Mouse (Mus musculus): ENCODE measurements around the gene Nfrkb. TPM values are rescaled to one million over a fixed set of nuclear protein-coding genes. Genes with fewer than 3 reads are reported as not detected.
A peak's percentile ranks its signal among the peaks of the same experiment; 100 is the strongest.

Nfrkb gene
- polyA plus RNA-seq, 1 experiment from 2014 or later, result 34.5 TPM

DNA sequence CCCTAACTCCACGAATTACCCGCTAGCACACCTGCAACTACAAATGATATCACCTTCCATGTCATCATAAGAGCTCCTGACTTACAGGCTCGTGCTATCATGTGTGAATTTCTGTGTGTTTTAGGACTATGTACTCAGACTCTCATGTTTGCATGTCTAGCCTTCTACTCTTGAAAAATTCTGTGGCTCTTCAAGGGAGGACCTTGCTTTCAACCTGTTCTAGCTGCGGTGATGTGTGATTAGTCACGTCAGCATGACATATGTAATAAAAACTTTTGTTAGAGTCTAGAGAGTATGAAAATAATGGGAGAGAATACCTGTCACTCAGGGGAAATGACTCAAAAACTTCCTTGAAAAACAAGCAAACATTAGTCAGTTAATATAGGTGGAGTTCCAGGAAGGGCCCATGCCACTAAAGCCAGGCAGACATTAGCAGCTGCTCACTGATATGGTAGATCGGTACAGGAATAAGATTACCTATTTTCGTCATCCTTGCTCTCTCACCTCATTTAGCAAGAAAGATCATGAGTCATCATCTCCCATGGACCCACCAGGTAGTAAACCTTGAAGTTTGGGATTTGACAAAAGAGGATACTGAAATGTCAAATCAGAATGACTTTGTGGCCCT is 63.3 kb downstream of the Nfrkb start:
- H3K9ac ChIP-seq (ENCODE audit: low read depth, low read length), result no peak overlapping the region
- no peaks in the 10 kb centered on the region for H3K4me1 ChIP-seq (ENCODE audit: control insufficient read depth, insufficient read depth, low read length)
- no peaks in the 10 kb centered on the region for H3K9me3 ChIP-seq (ENCODE audit: control insufficient read depth, low read length)
- no peaks in the 10 kb centered on the region for H3K36me3 ChIP-seq (ENCODE audit: control insufficient read depth, insufficient read depth, low read length)
- no peak overlapping the region for H3K27ac ChIP-seq (ENCODE audit: low read depth, low read length)
- no peak overlapping the region for H3K4me2 ChIP-seq (replicated peaks; ENCODE audit: low read depth, low read length)
- WGBS, result 84% methylated on average over 7 of the region's 7 CpGs
- no peak overlapping the region for H3K4me3 ChIP-seq (ENCODE audit: low read length)
- H3K27me3 ChIP-seq (ENCODE audit: control insufficient read depth, insufficient read depth, low read length), result no peaks in the 10 kb centered on the region
- ATAC-seq (ENCODE audit: low FRiP score, low TSS enrichment), result no peak

DNA sequence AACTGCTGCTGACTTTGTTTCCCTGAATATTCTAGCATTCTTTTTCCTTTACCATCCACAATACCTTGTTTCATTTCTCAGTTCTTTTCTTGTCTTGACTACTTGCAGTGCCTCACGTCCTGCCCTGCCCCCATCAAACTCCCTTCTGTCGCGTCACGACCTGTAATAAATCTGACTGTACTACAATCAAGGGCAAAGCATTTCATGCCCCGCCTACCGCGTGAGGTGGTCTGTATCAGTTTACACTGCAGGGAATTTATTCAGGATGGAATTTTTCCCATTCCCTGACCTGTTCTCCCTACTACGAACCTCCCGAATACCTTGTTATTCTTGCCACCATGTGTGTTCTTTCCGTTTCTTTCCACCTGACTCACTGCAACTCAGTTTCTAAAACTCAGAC is 66.2 kb downstream of the Nfrkb start:
- 9% methylated on average over 10 of the region's 10 CpGs for WGBS

DNA sequence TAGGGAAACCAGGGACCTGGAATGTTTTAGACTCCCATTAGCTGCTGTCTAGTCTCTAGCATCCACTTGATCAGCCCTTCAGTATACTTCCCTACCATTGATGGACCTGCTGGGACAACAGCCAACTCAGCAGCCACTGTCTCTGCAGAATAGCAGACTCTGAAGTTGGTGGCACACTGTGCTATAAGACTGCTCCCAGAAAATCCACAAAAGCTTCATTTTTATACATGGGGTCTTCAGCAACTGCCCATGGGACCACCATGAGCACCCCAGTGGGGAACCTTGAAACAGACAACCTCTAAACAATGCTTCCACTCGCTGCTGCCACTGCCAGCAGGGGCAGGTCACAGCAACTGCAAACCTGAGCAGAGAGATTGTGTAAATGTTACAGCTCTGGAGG is 68.4 kb downstream of the Nfrkb start:
- 59% methylated on average over 1 of the region's 1 CpGs for WGBS
- no peak for ATAC-seq (ENCODE audit: low FRiP score, low TSS enrichment)
- H3K27me3 ChIP-seq (ENCODE audit: control insufficient read depth, insufficient read depth, low read length), result no peaks in the 10 kb centered on the region

More for the DNA sequence above, 66.2 kb downstream of the Nfrkb start:
- H3K4me1 ChIP-seq (ENCODE audit: control insufficient read depth, insufficient read depth, low read length), result no peaks in the 10 kb centered on the region
- no peak for ATAC-seq (ENCODE audit: low FRiP score, low TSS enrichment)
- H3K27ac ChIP-seq (ENCODE audit: low read depth, low read length), result no peak overlapping the region
- no peak overlapping the region for H3K9ac ChIP-seq (ENCODE audit: low read depth, low read length)
- no peak overlapping the region for H3K4me3 ChIP-seq (ENCODE audit: low read length)
- no peaks in the 10 kb centered on the region for H3K36me3 ChIP-seq (ENCODE audit: control insufficient read depth, insufficient read depth, low read length)
- no peaks in the 10 kb centered on the region for H3K27me3 ChIP-seq (ENCODE audit: control insufficient read depth, insufficient read depth, low read length)
- H3K9me3 ChIP-seq (ENCODE audit: control insufficient read depth, low read length), result no peaks in the 10 kb centered on the region
- H3K4me2 ChIP-seq (replicated peaks; ENCODE audit: low read depth, low read length), result no peak overlapping the region

DNA sequence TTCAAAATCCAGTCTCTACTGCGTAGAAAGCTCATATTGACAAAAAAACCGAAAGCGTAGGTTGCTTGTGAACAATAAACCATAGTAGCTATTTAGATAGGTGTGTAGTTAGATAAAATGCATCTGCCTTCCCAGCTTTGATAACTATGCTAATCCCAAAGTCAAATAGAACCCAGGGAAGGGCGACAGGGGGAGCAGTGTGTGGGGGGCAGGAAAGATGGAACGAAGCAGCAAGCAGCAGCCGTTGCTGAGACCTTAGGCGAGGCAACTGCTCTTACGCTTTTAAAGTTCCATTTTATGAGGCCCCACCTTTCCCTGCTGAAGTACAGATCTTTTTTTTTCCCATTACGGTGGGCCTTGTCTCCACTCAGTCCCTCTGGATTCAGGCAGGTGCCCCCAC is 77.2 kb downstream of the Nfrkb start:
- WGBS, result 49% methylated on average over 9 of the region's 9 CpGs
- Histone ChIP-seq H3K9me3 (ENCODE audit: control insufficient read depth, low read length) (no peaks in the 10 kb centered on the region; the same call in 1 of the 2 replicates), H3K36me3 (ENCODE audit: control insufficient read depth, insufficient read depth, low read length) (no peaks in the 10 kb centered on the region), H3K27ac (ENCODE audit: low read depth, low read length) (no peak overlapping the region), H3K27me3 (ENCODE audit: control insufficient read depth, insufficient read depth, low read length) (peaks cover 27% of the 10 kb centered on the region), H3K9ac (ENCODE audit: low read depth, low read length) (no peak overlapping the region), H3K4me1 (ENCODE audit: control insufficient read depth, insufficient read depth, low read length) (no peaks in the 10 kb centered on the region), H3K4me3 (ENCODE audit: low read length) (peak overlapping the region; percentile 28; the same call in 1 of the 2 replicates), H3K4me2 (replicated peaks; ENCODE audit: low read depth, low read length) (peak overlapping the region; percentile 47; the same call in 1 of the 2 replicates)
- ATAC-seq (ENCODE audit: low FRiP score, low TSS enrichment), result no peak

More for the DNA sequence above, 68.4 kb downstream of the Nfrkb start:
- Histone ChIP-seq H3K27ac (ENCODE audit: low read depth, low read length) (no peak overlapping the region), H3K9ac (ENCODE audit: low read depth, low read length) (no peak overlapping the region), H3K9me3 (ENCODE audit: control insufficient read depth, low read length) (no peaks in the 10 kb centered on the region), H3K36me3 (ENCODE audit: control insufficient read depth, insufficient read depth, low read length) (no peaks in the 10 kb centered on the region), H3K4me3 (ENCODE audit: low read length) (no peak overlapping the region), H3K4me2 (replicated peaks; ENCODE audit: low read depth, low read length) (no peak overlapping the region), H3K4me1 (ENCODE audit: control insufficient read depth, insufficient read depth, low read length) (no peaks in the 10 kb centered on the region)

DNA sequence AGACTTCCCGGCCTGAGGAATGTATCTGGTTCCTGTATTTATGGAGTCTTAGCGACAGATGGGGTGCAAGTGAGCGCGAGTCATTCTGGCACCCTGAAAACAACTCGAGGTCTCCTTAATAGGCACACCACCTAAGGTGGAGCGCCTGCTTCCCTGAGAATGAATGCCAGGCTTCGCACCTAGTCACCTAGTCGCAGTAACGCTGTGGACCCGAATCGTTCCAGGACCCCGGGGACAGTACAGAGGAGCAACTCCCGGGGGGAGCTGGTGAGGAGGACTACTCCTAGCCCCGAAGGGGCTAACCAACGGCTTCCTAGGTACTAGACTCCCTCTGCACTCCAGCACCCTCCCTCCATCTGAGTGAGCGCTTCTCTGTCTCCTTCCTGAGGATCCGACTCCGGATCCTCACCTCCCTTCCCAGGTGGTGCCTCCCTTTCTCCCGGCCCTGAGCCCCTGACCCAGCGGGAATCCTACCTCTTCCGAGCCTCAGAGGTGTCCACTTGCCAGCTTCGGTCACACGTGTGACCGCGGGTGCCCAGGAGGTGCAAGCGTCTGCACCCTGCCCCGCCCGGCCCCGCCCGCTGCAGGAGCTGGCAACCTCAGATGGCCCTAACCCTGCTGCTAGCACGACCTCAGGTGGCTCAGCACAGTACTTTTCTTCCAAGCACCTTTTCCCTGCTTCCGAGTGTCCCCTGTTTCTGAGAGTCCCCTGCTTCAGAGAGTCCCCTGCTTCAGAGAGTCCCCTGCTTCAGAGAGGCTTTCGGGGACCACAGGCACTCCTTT is 77.9 kb downstream of the Nfrkb start, which contains the start of gene Tmem45b:
Gene Tmem45b (minus strand): TSS at position 771 of the 783 bp plus-strand sequence.
- ATAC-seq (ENCODE audit: low FRiP score, low TSS enrichment), result peak; percentile 52
- Histone ChIP-seq H3K4me2 (replicated peaks; ENCODE audit: low read depth, low read length) (peak within 1 kb of the TSS; percentile 47), H3K4me3 (ENCODE audit: low read length) (peak within 1 kb of the TSS; percentile 28), H3K36me3 (ENCODE audit: control insufficient read depth, insufficient read depth, low read length) (no peaks in the 10 kb centered on the region), H3K9ac (ENCODE audit: low read depth, low read length) (peak within 1 kb of the TSS; percentile 42; the same call in 1 of the 2 replicates), H3K9me3 (ENCODE audit: control insufficient read depth, low read length) (no peaks in the 10 kb centered on the region; the same call in 1 of the 2 replicates), H3K27me3 (ENCODE audit: control insufficient read depth, insufficient read depth, low read length) (peaks cover 27% of the 10 kb centered on the region), H3K27ac (ENCODE audit: low read depth, low read length) (no peak within 1 kb of the TSS), H3K4me1 (ENCODE audit: control insufficient read depth, insufficient read depth, low read length) (no peaks in the 10 kb centered on the region)
- 6% methylated on average over 33 of the region's 33 CpGs for WGBS

Other genes with a start within 250 kb of the Nfrkb start
- gene Aplp2, start 174.4 kb upstream of the Nfrkb start, polyA plus RNA-seq (2014; fragmentation: Nextera tagmentation; extraction: Ambion mirVana), result 179 and 315 TPM in 2 replicates
- gene Prdm10, start 105.7 kb upstream of the Nfrkb start, polyA plus RNA-seq (2014; fragmentation: Nextera tagmentation; extraction: Ambion mirVana), result 5.1 and 7.7 TPM in 2 replicates
- 10.2 and 11.8 TPM in 2 replicates for gene Tmem45b, start 78.3 kb downstream of the Nfrkb start, polyA plus RNA-seq (2014; fragmentation: Nextera tagmentation; extraction: Ambion mirVana)